Mouse (Mus musculus): ENCODE data around the gene Scamp5. TPM values are rescaled to one million over a fixed set of nuclear protein-coding genes. Genes with fewer than 3 reads are reported as not detected.

The Scamp5 gene
- polyA plus RNA-seq, 1 experiment from 2014 or later: 7.6 TPM

DNA sequence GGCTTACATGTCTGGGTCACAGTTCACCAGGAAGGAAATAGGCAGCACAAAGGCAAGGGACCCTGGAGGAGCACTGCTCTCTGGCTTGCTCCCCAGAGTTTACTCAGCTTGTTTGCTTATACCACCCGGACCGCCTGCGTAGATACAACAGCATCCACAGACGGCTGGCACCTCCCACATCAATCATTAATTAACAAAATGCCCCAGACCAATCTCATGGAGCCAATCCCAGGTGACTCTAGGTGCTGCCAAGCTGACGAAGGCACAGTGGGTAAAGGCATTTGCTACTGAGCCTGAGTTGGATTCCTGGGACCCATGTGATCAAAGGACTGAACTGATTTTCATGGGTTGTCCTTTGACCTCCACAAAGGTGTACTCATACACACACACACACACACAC lies 29.4 kb upstream of the Scamp5 start:
- Histone ChIP-seq H3K4me2 (no peak overlapping the region), H3K27me3 (peaks cover 29% of the 10 kb centered on the region), H3K4me3 (no peak overlapping the region), H3K9me3 (replicated peaks) (no peaks in the 10 kb centered on the region), H3K4me1 (replicated peaks) (peaks cover 4% of the 10 kb centered on the region), H3K27ac (no peak overlapping the region), H3K36me3 (no peaks in the 10 kb centered on the region), H3K9ac (no peak overlapping the region)
- 62% methylated on average over 5 of the region's 5 CpGs for WGBS
- ATAC-seq (replicated peaks; ENCODE audit: insufficient number of reproducible peaks, insufficient read depth, low FRiP score, low read depth): no peak

DNA sequence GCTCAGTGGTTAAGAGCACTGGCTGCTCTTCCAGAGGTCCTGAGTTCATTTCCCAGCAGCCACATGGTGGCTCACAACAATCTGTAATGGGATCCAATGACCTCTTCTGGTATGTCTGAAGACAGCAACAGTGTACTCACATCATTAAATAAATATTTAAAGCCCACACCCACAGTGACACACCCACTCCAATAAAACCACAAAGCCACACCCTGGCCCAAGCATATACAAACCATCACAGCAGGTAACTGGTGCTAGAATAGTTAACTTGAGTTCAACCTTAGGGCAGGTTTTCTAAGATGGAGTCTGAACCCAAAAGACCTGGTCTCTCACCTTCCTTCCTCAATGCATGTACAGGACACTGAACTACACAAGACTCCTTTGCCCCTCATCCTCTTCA lies 27.1 kb upstream of the Scamp5 start:
- no peak for ATAC-seq (replicated peaks; ENCODE audit: insufficient number of reproducible peaks, insufficient read depth, low FRiP score, low read depth)
- Histone ChIP-seq H3K4me2 (no peak overlapping the region), H3K4me1 (replicated peaks) (no peaks in the 10 kb centered on the region)

DNA sequence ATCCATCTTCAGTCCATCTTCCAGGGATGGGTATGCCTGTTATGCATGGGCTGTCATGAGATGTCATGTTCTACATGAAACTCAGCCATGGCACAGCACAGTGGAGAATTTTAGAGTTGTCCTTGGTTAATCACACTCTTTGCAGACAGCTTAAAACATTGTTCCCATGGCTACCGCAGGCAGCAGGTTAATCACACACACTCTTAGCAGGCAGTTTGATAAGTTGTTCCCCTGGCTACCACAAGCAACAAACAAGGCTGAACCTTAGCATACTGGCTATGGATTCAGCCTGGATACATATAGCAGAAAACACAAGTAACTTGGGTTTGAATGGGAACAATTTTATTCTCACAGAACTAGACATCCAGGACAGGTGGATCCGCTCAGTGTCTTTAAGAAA lies 25.7 kb upstream of the Scamp5 start:
- Histone ChIP-seq H3K36me3 (no peaks in the 10 kb centered on the region), H3K9me3 (replicated peaks) (no peaks in the 10 kb centered on the region; the same call in 1 of the 2 replicates), H3K9ac (no peak overlapping the region), H3K27ac (no peak overlapping the region), H3K4me3 (no peak overlapping the region), H3K4me2 (no peak overlapping the region), H3K4me1 (replicated peaks) (no peaks in the 10 kb centered on the region), H3K27me3 (no peaks in the 10 kb centered on the region)
- WGBS: 65% methylated on average over 2 of the region's 2 CpGs
- ATAC-seq (replicated peaks; ENCODE audit: insufficient number of reproducible peaks, insufficient read depth, low FRiP score, low read depth): no peak

More for the DNA sequence above, 27.1 kb upstream of the Scamp5 start:
- H3K27ac ChIP-seq: no peak overlapping the region
- H3K27me3 ChIP-seq: 0 out of 2 replicates have a peak, but pooled peaks cover 7% of the 10 kb centered on the region
- H3K9ac ChIP-seq: no peak overlapping the region
- no peaks in the 10 kb centered on the region; the same call in 1 of the 2 replicates for H3K9me3 ChIP-seq (replicated peaks)
- no peaks in the 10 kb centered on the region for H3K36me3 ChIP-seq
- no peak overlapping the region for H3K4me3 ChIP-seq

DNA sequence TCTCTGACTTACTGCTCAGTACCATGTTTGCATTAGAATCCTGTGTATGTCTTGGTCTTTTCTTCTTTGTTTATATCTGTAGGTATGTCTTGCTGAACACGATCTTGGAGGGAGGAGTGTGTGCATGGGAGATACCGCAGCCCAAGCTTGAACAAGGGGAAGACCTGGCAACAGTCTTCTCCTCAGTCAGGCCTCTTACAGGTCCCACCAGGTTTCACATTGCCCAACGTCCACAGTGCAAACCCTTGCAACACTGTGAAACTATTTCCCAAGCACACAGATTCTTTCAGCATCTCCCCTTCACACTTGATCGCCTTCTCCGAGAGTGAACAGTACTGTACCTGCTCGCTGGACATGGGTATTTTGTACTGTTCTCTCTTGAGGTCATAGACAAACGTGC lies 19.9 kb upstream of the Scamp5 start:
- 0 out of 2 replicates have a peak, but pooled peaks cover 2% of the 10 kb centered on the region for H3K27me3 ChIP-seq
- H3K27ac ChIP-seq: no peak overlapping the region
- H3K36me3 ChIP-seq: no peaks in the 10 kb centered on the region
- no peak overlapping the region for H3K4me3 ChIP-seq
- WGBS: 67% methylated on average over 7 of the region's 7 CpGs
- no peaks in the 10 kb centered on the region; the same call in 1 of the 2 replicates for H3K9me3 ChIP-seq (replicated peaks)
- H3K9ac ChIP-seq: no peak overlapping the region
- H3K4me1 ChIP-seq (replicated peaks): 0 out of 2 replicates have a peak, but pooled peaks cover 3% of the 10 kb centered on the region
- ATAC-seq (replicated peaks; ENCODE audit: insufficient number of reproducible peaks, insufficient read depth, low FRiP score, low read depth): no peak
- no peak overlapping the region for H3K4me2 ChIP-seq

GRCm38 (mm10) chr9:57485774-57486173 lies 17.9 kb upstream of the Scamp5 start:
- Histone ChIP-seq H3K9ac (no peak overlapping the region), H3K4me3 (no peak overlapping the region), H3K4me1 (replicated peaks) (0 out of 2 replicates have a peak, but pooled peaks cover 3% of the 10 kb centered on the region), H3K4me2 (no peak overlapping the region), H3K36me3 (no peaks in the 10 kb centered on the region), H3K9me3 (replicated peaks) (no peaks in the 10 kb centered on the region; the same call in 1 of the 2 replicates), H3K27me3 (0 out of 2 replicates have a peak, but pooled peaks cover 2% of the 10 kb centered on the region), H3K27ac (no peak overlapping the region)
- WGBS: 12% methylated on average over 7 of the region's 7 CpGs
- ATAC-seq (replicated peaks; ENCODE audit: insufficient number of reproducible peaks, insufficient read depth, low FRiP score, low read depth): peak; percentile 43; the same call in 1 of the 2 replicates

DNA sequence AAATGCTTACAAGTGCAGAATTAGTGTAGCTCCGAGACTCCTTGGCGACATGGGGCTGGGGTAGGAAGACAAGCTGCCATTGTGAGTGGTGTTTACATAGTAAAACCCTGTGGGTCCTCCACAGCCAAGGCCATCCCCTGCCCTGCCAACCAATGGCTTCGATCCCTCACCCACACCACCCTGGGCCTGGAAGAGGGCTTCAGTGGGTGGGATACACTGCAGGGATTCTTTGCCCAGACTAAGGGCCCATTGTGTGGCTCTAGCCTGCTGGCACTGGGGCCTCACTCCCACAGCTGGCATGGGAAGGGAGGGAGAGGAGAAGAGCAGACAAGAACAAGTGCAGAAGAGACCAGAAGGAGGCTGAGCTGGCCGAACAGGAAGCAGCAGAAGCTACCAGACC lies 1.1 kb upstream of the Scamp5 start:
- H3K4me1 ChIP-seq (replicated peaks): peaks cover 13% of the 10 kb centered on the region
- H3K9ac ChIP-seq: no peak overlapping the region
- no peak overlapping the region for H3K4me3 ChIP-seq
- no peak overlapping the region for H3K4me2 ChIP-seq
- WGBS: 66% methylated on average over 4 of the region's 4 CpGs
- no peaks in the 10 kb centered on the region for H3K9me3 ChIP-seq (replicated peaks)
- no peaks in the 10 kb centered on the region for H3K27me3 ChIP-seq
- H3K27ac ChIP-seq: no peak overlapping the region
- H3K36me3 ChIP-seq: no peaks in the 10 kb centered on the region
- no peak for ATAC-seq (replicated peaks; ENCODE audit: insufficient number of reproducible peaks, insufficient read depth, low FRiP score, low read depth)

- Histone ChIP-seq H3K9me3 (replicated peaks) (no peaks in the 10 kb centered on the region), H3K4me3 (peak overlapping the region; percentile 67), H3K36me3 (no peaks in the 10 kb centered on the region), H3K4me2 (peak overlapping the region; percentile 76), H3K4me1 (replicated peaks) (peaks cover 13% of the 10 kb centered on the region), H3K9ac (peak overlapping the region; percentile 72), H3K27ac (no peak overlapping the region), H3K27me3 (no peaks in the 10 kb centered on the region)
- 0 out of 2 replicates have a peak, but pooled peaks have one; percentile 14 for ATAC-seq (replicated peaks; ENCODE audit: insufficient number of reproducible peaks, insufficient read depth, low FRiP score, low read depth)
- 2% methylated on average over 18 of the region's 18 CpGs for WGBS
Observed at GRCm38 (mm10) chr9:57467271-57467771, 539 bp downstream of the Scamp5 start.

- ATAC-seq (replicated peaks; ENCODE audit: insufficient number of reproducible peaks, insufficient read depth, low FRiP score, low read depth): no peak
- H3K9ac ChIP-seq: no peak overlapping the region
- H3K27ac ChIP-seq: no peak overlapping the region
- H3K4me3 ChIP-seq: no peak overlapping the region
- H3K27me3 ChIP-seq: no peaks in the 10 kb centered on the region
- no peaks in the 10 kb centered on the region for H3K36me3 ChIP-seq
- H3K9me3 ChIP-seq (replicated peaks): no peaks in the 10 kb centered on the region
- H3K4me1 ChIP-seq (replicated peaks): peaks cover 13% of the 10 kb centered on the region
- H3K4me2 ChIP-seq: no peak overlapping the region
- 44% methylated on average over 3 of the region's 3 CpGs for WGBS
Observed at GRCm38 (mm10) chr9:57466101-57466500, 1.8 kb downstream of the Scamp5 start.

DNA sequence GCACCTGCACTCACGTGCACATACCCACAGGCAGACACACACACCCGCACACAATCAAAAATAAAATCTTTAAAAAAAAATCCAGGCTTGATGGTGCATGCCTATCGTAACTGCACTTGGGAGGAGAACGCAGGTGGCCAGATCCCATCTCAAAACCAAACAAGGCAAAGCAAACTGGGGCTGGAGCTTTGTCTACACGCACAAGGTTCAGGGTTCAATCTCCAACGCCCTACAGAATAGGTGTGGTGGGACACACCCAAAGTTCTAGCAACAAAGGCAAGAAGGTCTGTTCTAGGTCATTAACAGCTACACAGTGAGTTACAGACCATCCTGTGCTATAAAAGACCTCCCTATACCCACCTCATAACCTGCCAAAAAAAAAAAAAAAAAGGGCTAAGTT lies 5.0 kb downstream of the Scamp5 start:
- Histone ChIP-seq H3K36me3 (no peaks in the 10 kb centered on the region), H3K4me2 (no peak overlapping the region), H3K27ac (no peak overlapping the region), H3K9me3 (replicated peaks) (no peaks in the 10 kb centered on the region), H3K4me3 (no peak overlapping the region), H3K4me1 (replicated peaks) (peaks cover 9% of the 10 kb centered on the region), H3K9ac (no peak overlapping the region), H3K27me3 (no peaks in the 10 kb centered on the region)
- 83% methylated on average over 6 of the region's 6 CpGs for WGBS
- ATAC-seq (replicated peaks; ENCODE audit: insufficient number of reproducible peaks, insufficient read depth, low FRiP score, low read depth): no peak

GRCm38 (mm10) chr9:57459707-57460106 lies 8.2 kb downstream of the Scamp5 start:
- no peaks in the 10 kb centered on the region for H3K27me3 ChIP-seq
- no peak overlapping the region for H3K27ac ChIP-seq
- WGBS: 85% methylated on average over 2 of the region's 2 CpGs
- no peak overlapping the region for H3K4me2 ChIP-seq
- H3K9ac ChIP-seq: no peak overlapping the region
- no peak overlapping the region for H3K4me3 ChIP-seq
- no peaks in the 10 kb centered on the region for H3K9me3 ChIP-seq (replicated peaks)
- H3K4me1 ChIP-seq (replicated peaks): no peaks in the 10 kb centered on the region
- no peaks in the 10 kb centered on the region for H3K36me3 ChIP-seq
- ATAC-seq (replicated peaks; ENCODE audit: insufficient number of reproducible peaks, insufficient read depth, low FRiP score, low read depth): no peak

DNA sequence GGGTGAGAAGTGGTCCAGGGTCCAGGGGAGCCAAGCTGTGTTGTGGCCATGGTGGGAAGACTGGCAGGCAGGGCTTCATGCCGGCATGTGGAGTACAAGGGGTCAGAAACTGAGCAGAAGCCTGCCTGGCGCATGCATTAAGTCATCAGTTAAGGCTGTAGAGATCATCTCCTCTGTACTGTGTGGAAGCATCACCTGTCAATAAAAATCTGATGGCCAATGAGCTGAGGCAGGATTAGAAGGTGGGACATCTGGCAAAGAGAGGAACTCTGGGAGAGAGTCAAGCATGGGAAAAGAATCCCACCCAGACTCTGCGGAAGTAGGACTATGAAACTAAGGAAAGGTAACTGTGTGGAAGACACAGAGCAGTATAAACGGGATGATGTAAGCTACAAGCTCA lies 14.3 kb downstream of the Scamp5 start:
- H3K4me1 ChIP-seq (replicated peaks): no peaks in the 10 kb centered on the region

More for the DNA sequence above, 14.3 kb downstream of the Scamp5 start:
- ATAC-seq (replicated peaks; ENCODE audit: insufficient number of reproducible peaks, insufficient read depth, low FRiP score, low read depth): no peak
- Histone ChIP-seq H3K9me3 (replicated peaks) (no peaks in the 10 kb centered on the region), H3K27ac (no peak overlapping the region), H3K4me2 (no peak overlapping the region), H3K36me3 (no peaks in the 10 kb centered on the region; the same call in 1 of the 2 replicates), H3K4me3 (no peak overlapping the region), H3K9ac (no peak overlapping the region), H3K27me3 (no peaks in the 10 kb centered on the region)
- 86% methylated on average over 4 of the region's 4 CpGs for WGBS

Data from heart, embryonic 15.5 days (tissue).